Mouse (Mus musculus) hindbrain, embryonic 12.5 days (tissue): ENCODE measurements around the gene Atg14. TPM values are rescaled to one million over a fixed set of nuclear protein-coding genes. Genes with fewer than 3 reads are reported as not detected.

Experiments used
- ATAC-seq: fragments of 200-750 bp; cut with Nextera tagmentation; 2 replicates; pipeline ENCODE4 v1.8.0; 2017; ENCODE audit warnings: moderate TSS enrichment; ENCODE audit not compliant: low FRiP score
- H3K27ac ChIP-seq: fragments of 300-500 bp; sonication (generic); 2 replicates; pipeline ENCODE4 v1.5.1; 2016; ENCODE audit warnings: mild to moderate bottlenecking
- H3K27me3 ChIP-seq: fragments of 300-500 bp; sonication (generic); 2 replicates; pipeline ENCODE4 v1.6.1; 2016; ENCODE audit warnings: mild to moderate bottlenecking
- H3K36me3 ChIP-seq: fragments of 300-500 bp; sonication (generic); 2 replicates; pipeline ENCODE4 v1.6.1; 2016; ENCODE audit warnings: mild to moderate bottlenecking
- H3K4me1 ChIP-seq: fragments of 300-500 bp; sonication (generic); 2 replicates; pipeline ENCODE4 v1.6.1; 2016
- H3K4me2 ChIP-seq: fragments of 300-500 bp; sonication (generic); replicated peaks from 2 replicates; pipeline ENCODE4 v1.6.1; 2016; ENCODE audit warnings: mild to moderate bottlenecking
- H3K4me3 ChIP-seq: fragments of 300-500 bp; sonication (generic); 2 replicates; pipeline ENCODE4 v1.5.1; 2016; ENCODE audit warnings: mild to moderate bottlenecking
- H3K9ac ChIP-seq: fragments of 300-500 bp; sonication (generic); 2 replicates; pipeline ENCODE4 v1.6.1; 2016; ENCODE audit warnings: mild to moderate bottlenecking, moderate library complexity
- H3K9me3 ChIP-seq: fragments of 300-500 bp; sonication (generic); replicated peaks from 2 replicates; pipeline ENCODE4 v1.6.1; 2016; ENCODE audit warnings: mild to moderate bottlenecking
- WGBS: fragments of 180-500 bp; shearing (Covaris S2); methylation state at CpG from one replicate; pipeline ENCODE4 v1.1.7; 2016; 5-methylcytosine and 5-hydroxymethylcytosine counted together
- polyA plus RNA-seq: library from polyadenylated mRNA; unstranded; fragments of >200 nt; fragmentation: Nextera tagmentation; extraction: Ambion mirVana; gene quantifications from 2 replicates; pipeline ENCODE4 v1.2.1, GENCODE M21; 2016

The Atg14 gene
- polyA plus RNA-seq, 1 experiment from 2014 or later, result 23.2 TPM

GRCm38 (mm10) chr14:47493592-47494361 lies 76.7 kb downstream of the Atg14 start:
- no peak for ATAC-seq
- WGBS, result 93% methylated on average over 2 of the region's 2 CpGs
- no peaks in the 10 kb centered on the region for H3K27me3 ChIP-seq
- H3K4me2 ChIP-seq, result no peak overlapping the region
- no peak overlapping the region for H3K27ac ChIP-seq
- no peak overlapping the region for H3K9ac ChIP-seq
- peaks cover 5% of the 10 kb centered on the region; the same call in 1 of the 2 replicates for H3K36me3 ChIP-seq
- peaks cover 5% of the 10 kb centered on the region for H3K4me1 ChIP-seq
- H3K9me3 ChIP-seq, result no peaks in the 10 kb centered on the region
- H3K4me3 ChIP-seq, result no peak overlapping the region

Other genes starting within 250 kb of the Atg14 start
- 1.5 and 2.0 TPM in 2 replicates for gene Lgals3, start 202.9 kb downstream of the Atg14 start, polyA plus RNA-seq
- 35.0 and 40.0 TPM in 2 replicates for gene Dlgap5, start 152.2 kb downstream of the Atg14 start, polyA plus RNA-seq
- gene Fbxo34, start 120.2 kb downstream of the Atg14 start, polyA plus RNA-seq, result 24.1 and 26.1 TPM in 2 replicates
- gene Ktn1, start 77.8 kb upstream of the Atg14 start, polyA plus RNA-seq, result 90.4 and 94.9 TPM in 2 replicates